19 mouse cellular contexts compared by ENCODE assay signal in the genomic region with DNA sequence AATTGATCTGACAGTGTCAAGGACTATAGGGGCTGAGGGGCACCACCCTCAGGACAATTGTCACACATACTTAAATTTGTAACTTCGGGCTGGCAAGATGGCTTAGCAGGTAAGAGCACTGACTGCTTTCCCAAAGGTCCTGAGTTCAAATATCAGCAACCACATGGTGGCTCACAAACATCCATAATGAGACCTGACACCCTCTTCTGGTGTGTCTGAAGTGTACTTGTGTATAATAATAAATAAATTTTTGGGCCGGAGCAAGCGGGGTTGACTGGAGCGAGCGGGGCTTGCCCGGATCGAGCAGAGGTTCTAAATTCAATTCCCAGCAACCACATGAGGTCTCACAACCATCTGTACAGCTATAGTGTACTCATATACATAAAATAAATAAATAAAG. TPM values are rescaled to one million over a fixed set of nuclear protein-coding genes. Genes with fewer than 3 reads are reported as not detected.
A peak's percentile ranks its signal among the peaks of the same experiment; 100 is the strongest.
DNase-seq lines count a peak whose midpoint lies in the region; ATAC-seq and TF ChIP-seq lines count a peak whose summit lies in the region.
"Had no signal": no experiment of that assay in that cellular context is flagged by ENCODE, and none has a peak within 500 bp of the region (broad histone marks: within the 10 kb centered on the region; RNA-seq: fewer than 3 reads in every experiment).

No protein-coding gene starts in this region.

- no peaks in the 10 kb centered on the region for H3K9me3 ChIP-seq in heart, embryonic 16.5 days (replicated peaks; ENCODE audit: control insufficient read depth, low read length)
- H3K9me3 ChIP-seq: embryonic facial prominence, embryonic 13.5 days; heart, embryonic 12.5 days; hindbrain, embryonic 12.5 days; limb, embryonic 13.5 days; lung, embryonic 15.5 days; midbrain, embryonic 13.5 days; neural tube, embryonic 13.5 days had no signal

- no peaks in the 10 kb centered on the region for H3K36me3 ChIP-seq in heart, embryonic 16.5 days (ENCODE audit: control insufficient read depth, insufficient read depth)
- H3K36me3 ChIP-seq in liver, adult 2 months (ENCODE audit: control insufficient read depth, insufficient read depth, low read length) = no peaks in the 10 kb centered on the region
- H3K36me3 ChIP-seq: embryonic facial prominence, embryonic 13.5 days; heart, embryonic 12.5 days; hindbrain, embryonic 12.5 days; limb, embryonic 13.5 days; lung, embryonic 15.5 days; midbrain, embryonic 13.5 days; neural tube, embryonic 13.5 days had no signal

- H3K4me2 ChIP-seq in heart, embryonic 16.5 days (ENCODE audit: low read depth, low read length) = no peak overlapping the region
- H3K4me2 ChIP-seq: embryonic facial prominence, embryonic 13.5 days; heart, embryonic 12.5 days; hindbrain, embryonic 12.5 days; limb, embryonic 13.5 days; midbrain, embryonic 13.5 days; neural tube, embryonic 13.5 days had no signal

- no peak overlapping the region for H3K4me3 ChIP-seq in cerebellum, adult 2 months (replicated peaks; ENCODE audit: insufficient read depth, low read depth, low read length)
- no peak overlapping the region for H3K4me3 ChIP-seq in heart, embryonic 16.5 days (ENCODE audit: low read length)
- H3K4me3 ChIP-seq in liver, adult 2 months (ENCODE audit: insufficient read depth, low read depth, low read length) = no peak overlapping the region
- H3K4me3 ChIP-seq: embryonic facial prominence, embryonic 13.5 days; heart, embryonic 12.5 days; hindbrain, embryonic 12.5 days; limb, embryonic 13.5 days; lung, embryonic 15.5 days; midbrain, embryonic 13.5 days; neural tube, embryonic 13.5 days had no signal

- no peaks in the 10 kb centered on the region for H3K27me3 ChIP-seq in cerebellum, adult 2 months (ENCODE audit: control insufficient read depth, insufficient read depth, low read length)
- H3K27me3 ChIP-seq in heart, embryonic 16.5 days (ENCODE audit: control insufficient read depth, insufficient read depth, low read length) = no peaks in the 10 kb centered on the region
- no peaks in the 10 kb centered on the region for H3K27me3 ChIP-seq in liver, adult 2 months (ENCODE audit: control insufficient read depth, insufficient read depth, low read length)
- H3K27me3 ChIP-seq: embryonic facial prominence, embryonic 13.5 days; heart, embryonic 12.5 days; lung, embryonic 15.5 days; Patski had no signal

- H3K79me2 ChIP-seq in liver, adult 2 months (ENCODE audit: control insufficient read depth, insufficient read depth, low read length) = no peaks in the 10 kb centered on the region

- H3K4me1 ChIP-seq in cerebellum, adult 2 months (ENCODE audit: control insufficient read depth, insufficient read depth, low read length) = peaks cover 41% of the 10 kb centered on the region
- H3K4me1 ChIP-seq in heart, embryonic 16.5 days (ENCODE audit: control insufficient read depth, insufficient read depth, low read length) = peaks cover 40% of the 10 kb centered on the region
- H3K4me1 ChIP-seq in liver, adult 2 months (ENCODE audit: control insufficient read depth, insufficient read depth, low read length) = peaks cover 25% of the 10 kb centered on the region

- peak overlapping the region; percentile 49; the same call in 1 of the 2 replicates for H3K9ac ChIP-seq in heart, embryonic 16.5 days (ENCODE audit: low read length)
- peak overlapping the region; percentile 17; the same call in 1 of the 2 replicates for H3K9ac ChIP-seq in liver, adult 2 months (ENCODE audit: low read depth, low read length)
- H3K9ac ChIP-seq: heart, embryonic 12.5 days; hindbrain, embryonic 12.5 days; limb, embryonic 13.5 days; lung, embryonic 15.5 days; midbrain, embryonic 13.5 days; neural tube, embryonic 13.5 days had no signal

- TF ChIP-seq POLR2A in cerebellum, adult 2 months (IDR thresholded peaks at IDR 0.05; ENCODE audit: borderline replicate concordance, insufficient read depth, low read length) = no peak
- no peak for TF ChIP-seq POLR2A in liver, adult 2 months (IDR thresholded peaks at IDR 0.05; ENCODE audit: extremely low read depth, insufficient read depth, low read length)

- DNase-seq in cerebellum, adult 2 months = no peak
- no peak for DNase-seq in cerebellum, postnatal 10 days
- no peak for DNase-seq in heart, adult 18-20 months
- DNase-seq in liver, adult 2 months (ENCODE audit: extremely low read depth, low read depth, low spot score) = no peak
- DNase-seq in liver = no peak
- no peak for DNase-seq in spleen, postnatal 36 days (ENCODE audit: low spot score in 2 of 2)
- DNase-seq: thymus, postnatal 36 days had no signal

- 39% methylated on average over 7 of the region's 7 CpGs for WGBS in cerebellum, adult 2 months
- WGBS in heart, embryonic 16.5 days = 90% methylated on average over 7 of the region's 7 CpGs
- 71% methylated on average over 7 of the region's 7 CpGs for WGBS in liver, adult 2 months

- peak overlapping the region; percentile 92 for H3K27ac ChIP-seq in cerebellum, adult 2 months (ENCODE audit: insufficient read depth, low read length)
- H3K27ac ChIP-seq in heart, embryonic 16.5 days (ENCODE audit: low read length) = peak overlapping the region; percentile 94
- H3K27ac ChIP-seq in liver, adult 2 months (replicated peaks; ENCODE audit: insufficient read depth, low read depth, low read length) = peak overlapping the region; percentile 88
- H3K27ac ChIP-seq: embryonic facial prominence, embryonic 13.5 days; hindbrain, embryonic 12.5 days; limb, embryonic 13.5 days; lung, embryonic 15.5 days; midbrain, embryonic 13.5 days; neural tube, embryonic 13.5 days had no signal

- no peak for ATAC-seq in heart, embryonic 16.5 days (replicated peaks; ENCODE audit: extremely low read depth, insufficient read depth, low FRiP score)
- 0 out of 2 replicates have a peak, but pooled peaks have one; percentile 3 for ATAC-seq in megakaryocyte-erythroid progenitor cell, adult 5-6 weeks (replicated peaks; ENCODE audit: low FRiP score, low TSS enrichment, poor library complexity, severe bottlenecking)
- ATAC-seq: CD4-positive, CD25-positive, alpha-beta regulatory T cell, adult 4 months; inflammation-experienced regulatory T-cells, adult 6 months had no signal

- no peak for TF ChIP-seq CTCF in cerebellum, adult 2 months (IDR thresholded peaks at IDR 0.05; ENCODE audit: borderline replicate concordance, insufficient read depth, low read depth, low read length)
- no peak for TF ChIP-seq CTCF in liver, adult 2 months (IDR thresholded peaks at IDR 0.05; ENCODE audit: low read depth, low read length)

RNA-seq across cellular contexts. Expression of a gene that starts 18.3 kb away (rescaled TPM):
- polyA plus RNA-seq in cerebellum, adult 2 months (2012; rRNA removed) = 36.9 and 51.5 TPM in 2 replicates
- polyA plus RNA-seq in heart, embryonic 16.5 days (2015; fragmentation: Nextera tagmentation; extraction: Ambion mirVana) = 17.5 and 17.8 TPM in 2 replicates
- 100 to 1,000 TPM; 103 to 127 TPM for total RNA-seq in heart, adult 18-20 months (2021)
- 15.8 and 25.6 TPM in 2 replicates for total RNA-seq in liver, adult 2 months (2014; rRNA removed)
- 20.9 and 21.6 TPM in 2 replicates for polyA plus RNA-seq in liver, adult 2 months (2012; rRNA removed)
- total RNA-seq in megakaryocyte-erythroid progenitor cell, adult 5-6 weeks (2014; fragmentation: Nextera tagmentation) = 22.4 and 32.1 TPM in 2 replicates
- 11.7 and 20.4 TPM in 2 replicates for total RNA-seq in megakaryocyte-erythroid progenitor cell, adult 5-6 weeks (2017)

RNA-seq across cellular contexts. Expression of a gene that starts 31.4 kb away (rescaled TPM):
- 62.4 and 67.3 TPM in 2 replicates for polyA plus RNA-seq in cerebellum, adult 2 months (2012; rRNA removed)
- 98.6 and 103 TPM in 2 replicates for polyA plus RNA-seq in heart, embryonic 16.5 days (2015; fragmentation: Nextera tagmentation; extraction: Ambion mirVana)
- total RNA-seq in heart, adult 18-20 months (2021) = 10 to 100 TPM; 36.5 to 37.1 TPM
- total RNA-seq in liver, adult 2 months (2014; rRNA removed) = 12.3 and 15.6 TPM in 2 replicates
- 27.5 and 28.7 TPM in 2 replicates for polyA plus RNA-seq in liver, adult 2 months (2012; rRNA removed)
- total RNA-seq in megakaryocyte-erythroid progenitor cell, adult 5-6 weeks (2014; fragmentation: Nextera tagmentation) = 203 and 208 TPM in 2 replicates
- total RNA-seq in megakaryocyte-erythroid progenitor cell, adult 5-6 weeks (2017) = 131 and 142 TPM in 2 replicates

RNA-seq across cellular contexts. Expression of a gene that starts 31.8 kb away (rescaled TPM):
- polyA plus RNA-seq in cerebellum, adult 2 months (2012; rRNA removed) = 621 and 638 TPM in 2 replicates
- polyA plus RNA-seq in heart, embryonic 16.5 days (2015; fragmentation: Nextera tagmentation; extraction: Ambion mirVana) = 769 and 804 TPM in 2 replicates
- 1,000 to 10,000 TPM; 2,055 to 2,104 TPM for total RNA-seq in heart, adult 18-20 months (2021)
- total RNA-seq in liver, adult 2 months (2014; rRNA removed) = 170 and 187 TPM in 2 replicates
- polyA plus RNA-seq in liver, adult 2 months (2012; rRNA removed) = 127 TPM in 2 replicates
- 162 and 178 TPM in 2 replicates for total RNA-seq in megakaryocyte-erythroid progenitor cell, adult 5-6 weeks (2014; fragmentation: Nextera tagmentation)
- 171 and 185 TPM in 2 replicates for total RNA-seq in megakaryocyte-erythroid progenitor cell, adult 5-6 weeks (2017)

RNA-seq across cellular contexts. Expression of a gene that starts 38.1 kb away (rescaled TPM):
- polyA plus RNA-seq in cerebellum, adult 2 months (2012; rRNA removed) = 279 and 288 TPM in 2 replicates
- polyA plus RNA-seq in heart, embryonic 16.5 days (2015; fragmentation: Nextera tagmentation; extraction: Ambion mirVana) = 23.2 and 25.1 TPM in 2 replicates
- 10 to 100 TPM; 67.5 to 73.0 TPM for total RNA-seq in heart, adult 18-20 months (2021)
- 156 and 163 TPM in 2 replicates for total RNA-seq in liver, adult 2 months (2014; rRNA removed)
- 34.6 and 35.0 TPM in 2 replicates for polyA plus RNA-seq in liver, adult 2 months (2012; rRNA removed)
- 10.9 and 13.2 TPM in 2 replicates for total RNA-seq in megakaryocyte-erythroid progenitor cell, adult 5-6 weeks (2014; fragmentation: Nextera tagmentation)
- 12.7 and 14.4 TPM in 2 replicates for total RNA-seq in megakaryocyte-erythroid progenitor cell, adult 5-6 weeks (2017)

Comparison
In these comparisons a context has a peak if more than half of its experiments do, and no peak if none do; other contexts are left out.
1. RNA of a gene that starts 31.8 kb away (total RNA-seq): 2,055 to 2,104 TPM in heart, adult 18-20 months; 162 to 185 TPM in megakaryocyte-erythroid progenitor cell, adult 5-6 weeks and 170 to 187 TPM in liver, adult 2 months; every median in the first group is over 10 times any median in the second.
2. Peak in every context shown above with its lines, with median percentiles within 50 percentile points of each other: H3K27ac ChIP-seq.